Mouse (Mus musculus) layer of hippocampus, adult 2 months (tissue): Measurements from ENCODE around the gene Trim9. TPM values are rescaled to one million over a fixed set of nuclear protein-coding genes. Genes with fewer than 3 reads are reported as not detected.

Experiments used
- DNase-seq, 2 experiments: peaks; one replicate each; pipeline ENCODE4 v3.0.0; 2022; ENCODE audit warnings: low spot score in 2 of 2
- H3K27ac ChIP-seq: fragments of 200-600 bp; 2 replicates; pipeline ENCODE4 v1.8.1; 2022
- H3K4me3 ChIP-seq: fragments of 200-600 bp; 2 replicates; pipeline ENCODE4 v1.8.1; 2022; ENCODE audit warnings: mild to moderate bottlenecking
- CTCF ChIP-seq: fragments of 200-600 bp; conservative IDR thresholded peaks from 2 replicates; pipeline ENCODE4 v1.8.1; 2022; ENCODE audit warnings: antibody characterized with exemption, mild to moderate bottlenecking, moderate library complexity
- long read RNA-seq, 2 experiments: library from polyadenylated mRNA; stranded (forward); transcript quantifications; one replicate each; pipeline ENCODE4 v2.0.0; 2021; ENCODE audit warnings: borderline mapping rate in 2 of 2
- total RNA-seq, 2 experiments: library from RNA; stranded (reverse); gene quantifications; 2 replicates each; pipeline ENCODE4 v1.2.3; 2021

Trim9 gene
- 100 to 1,000 TPM; 306 to 310 TPM for total RNA-seq
- long read RNA-seq, experiment 1, full-length matches to known transcripts: 35 of 147 reads
- long read RNA-seq, experiment 1, partial matches to known transcripts: 29 of 147 reads
- long read RNA-seq, experiment 1, other reads (novel, unspliced or antisense): 83 of 147 reads
- long read RNA-seq, experiment 2, full-length matches to known transcripts: 48 of 253 reads
- long read RNA-seq, experiment 2, partial matches to known transcripts: 38 of 253 reads
- long read RNA-seq, experiment 2, other reads (novel, unspliced or antisense): 167 of 253 reads

DNA sequence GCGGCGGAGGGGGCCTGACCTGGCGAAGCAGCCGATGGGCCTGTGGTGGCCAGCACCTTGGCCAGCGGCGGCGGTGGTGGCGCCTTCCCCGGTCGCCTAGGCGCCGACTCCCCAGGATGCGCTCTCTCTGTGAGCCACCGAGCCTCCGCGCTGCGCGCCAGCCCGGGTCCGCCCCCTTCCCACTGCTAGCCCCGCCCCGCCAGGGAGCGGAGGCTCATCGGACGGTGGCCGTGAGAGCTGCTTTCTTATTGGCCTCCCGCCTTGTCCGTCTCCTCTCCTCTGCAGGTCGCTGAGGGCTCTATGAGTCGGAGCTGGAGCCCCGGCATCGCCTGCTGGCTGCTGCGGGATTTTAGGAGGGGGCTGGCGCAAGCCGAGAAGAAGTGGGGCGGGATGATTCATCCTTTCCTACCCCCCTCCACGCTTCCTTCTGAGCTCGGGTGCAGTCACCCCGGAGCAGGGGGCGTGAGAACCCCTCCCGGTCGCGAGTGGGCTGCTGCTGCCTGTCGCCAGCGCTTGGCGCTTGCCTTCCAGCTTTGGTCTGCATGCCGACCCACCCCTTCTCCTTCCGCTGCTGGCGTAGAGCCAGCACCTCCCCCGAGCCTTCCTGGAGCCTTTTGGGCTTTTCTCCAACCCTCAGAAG lies at the start of gene Trim9:
Trim9 (minus strand) TSS at position 413 of the 640 bp plus-strand sequence.
- DNase-seq: peak; percentile 97 to 98
- peak within 1 kb of the TSS; percentile 95 for H3K4me3 ChIP-seq
- TF ChIP-seq CTCF: peak; percentile 19; the same call in 1 of the 2 replicates
- peak within 1 kb of the TSS; percentile 99 for H3K27ac ChIP-seq

DNA sequence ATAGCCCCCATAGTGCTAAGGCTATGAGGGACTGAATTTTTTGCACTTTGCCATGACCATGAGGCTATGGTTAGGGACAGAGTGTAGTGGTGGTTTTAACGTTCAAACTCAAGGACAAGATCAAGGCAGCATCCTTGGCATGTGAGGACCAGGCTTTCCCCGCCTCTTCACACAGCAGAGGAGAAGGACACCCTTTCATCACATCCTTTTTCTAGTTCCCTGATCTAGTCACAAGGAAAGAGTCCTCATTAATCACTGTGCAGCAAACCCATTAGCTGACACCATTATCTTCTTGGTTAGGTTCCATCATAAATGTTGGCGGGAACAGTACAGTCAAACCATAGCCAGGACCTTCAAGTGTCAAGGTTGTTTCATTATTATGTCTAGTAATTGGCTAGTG lies 47.6 kb upstream of the Trim9 start:
- DNase-seq: no peak
- no peak overlapping the region for H3K27ac ChIP-seq
- H3K4me3 ChIP-seq: no peak overlapping the region

DNA sequence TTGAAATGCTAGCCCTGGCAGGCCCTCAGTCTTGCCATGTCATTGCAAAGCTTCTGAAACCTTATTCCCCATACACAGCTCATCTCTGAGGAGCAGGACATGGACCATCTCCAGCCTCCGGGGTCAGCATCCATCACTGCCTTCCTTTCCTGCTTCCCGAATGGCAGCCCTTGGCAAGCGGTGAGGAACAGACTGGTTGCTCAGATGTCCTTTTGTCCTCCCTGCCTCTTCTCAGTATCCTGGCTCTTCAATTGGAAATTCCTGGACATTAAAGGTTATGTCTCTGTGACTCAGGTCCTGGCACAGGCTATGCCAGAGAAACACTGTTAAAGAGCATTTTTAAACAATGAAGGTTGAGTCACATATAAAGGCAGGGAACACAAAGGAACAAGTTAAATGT lies 43.8 kb upstream of the Trim9 start:
- DNase-seq: no peak
- H3K27ac ChIP-seq: no peak overlapping the region
- H3K4me3 ChIP-seq: no peak overlapping the region
- TF ChIP-seq CTCF: no peak

More for the DNA sequence above, 47.6 kb upstream of the Trim9 start:
- no peak for TF ChIP-seq CTCF

GRCm38 (mm10) chr12:70374976-70375375 lies 27.6 kb upstream of the Trim9 start:
- Histone ChIP-seq H3K27ac (peak overlapping the region; percentile 11; the same call in 1 of the 2 replicates), H3K4me3 (no peak overlapping the region)
- no peak for DNase-seq
- no peak for TF ChIP-seq CTCF

DNA sequence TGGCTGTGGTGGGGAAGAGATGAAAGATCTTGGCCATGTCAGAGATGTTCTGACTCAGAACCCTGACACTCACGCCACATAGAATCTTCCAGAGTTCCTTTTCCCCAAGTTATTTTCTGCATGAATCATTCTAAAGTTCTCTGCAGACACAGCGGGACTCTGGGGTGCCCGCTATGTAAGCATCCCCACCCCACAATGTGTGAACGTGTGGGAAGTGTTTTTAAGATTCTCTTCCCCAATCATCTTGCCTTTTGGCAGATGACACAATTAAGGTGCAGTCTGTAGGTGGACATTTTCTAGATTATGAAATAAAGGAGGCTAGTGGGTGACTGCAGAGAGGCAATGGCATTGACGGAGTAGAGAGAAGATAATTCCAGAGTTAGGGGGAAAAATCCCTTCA lies 25.5 kb upstream of the Trim9 start:
- DNase-seq: no peak
- H3K27ac ChIP-seq: no peak overlapping the region
- no peak overlapping the region for H3K4me3 ChIP-seq
- TF ChIP-seq CTCF: no peak

- Histone ChIP-seq H3K4me3 (no peak overlapping the region), H3K27ac (no peak overlapping the region; the same call in 1 of the 2 replicates)
- TF ChIP-seq CTCF: no peak
- no peak for DNase-seq
These were observed 21.9 kb upstream of the Trim9 start for GRCm38 (mm10) chr12:70369348-70369747.

GRCm38 (mm10) chr12:70368820-70369219 lies 21.4 kb upstream of the Trim9 start:
- Histone ChIP-seq H3K27ac (peak overlapping the region; percentile 46), H3K4me3 (no peak overlapping the region)
- no peak for DNase-seq
- TF ChIP-seq CTCF: no peak

- Histone ChIP-seq H3K27ac (peak overlapping the region; percentile 88), H3K4me3 (peak overlapping the region; percentile 17; the same call in 1 of the 2 replicates)
- TF ChIP-seq CTCF: peak; percentile 48
- peak; percentile 51 to 65 for DNase-seq
These were observed 20.2 kb upstream of the Trim9 start for GRCm38 (mm10) chr12:70367326-70368248.

DNA sequence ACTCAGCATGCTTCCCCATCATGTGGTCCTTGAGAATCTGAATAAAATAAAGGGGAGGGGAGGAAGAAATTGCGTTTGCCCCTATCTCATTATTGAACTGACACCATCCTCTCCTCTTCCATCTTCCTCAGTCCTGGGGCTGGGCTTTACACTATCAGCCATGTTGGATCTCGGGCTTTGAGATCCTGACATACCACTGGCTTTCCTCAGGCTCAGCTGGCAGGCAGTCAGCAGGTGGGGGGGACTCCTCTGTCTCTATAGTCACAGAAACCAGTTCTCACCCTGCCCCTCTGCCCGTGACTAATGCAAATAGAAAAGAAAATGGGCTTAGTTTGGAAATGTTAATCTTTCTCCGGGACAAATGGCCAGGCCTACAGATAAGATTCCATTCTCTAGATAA lies 15.6 kb upstream of the Trim9 start:
- no peak for DNase-seq
- no peak for TF ChIP-seq CTCF
- H3K27ac ChIP-seq: no peak overlapping the region
- H3K4me3 ChIP-seq: no peak overlapping the region

DNA sequence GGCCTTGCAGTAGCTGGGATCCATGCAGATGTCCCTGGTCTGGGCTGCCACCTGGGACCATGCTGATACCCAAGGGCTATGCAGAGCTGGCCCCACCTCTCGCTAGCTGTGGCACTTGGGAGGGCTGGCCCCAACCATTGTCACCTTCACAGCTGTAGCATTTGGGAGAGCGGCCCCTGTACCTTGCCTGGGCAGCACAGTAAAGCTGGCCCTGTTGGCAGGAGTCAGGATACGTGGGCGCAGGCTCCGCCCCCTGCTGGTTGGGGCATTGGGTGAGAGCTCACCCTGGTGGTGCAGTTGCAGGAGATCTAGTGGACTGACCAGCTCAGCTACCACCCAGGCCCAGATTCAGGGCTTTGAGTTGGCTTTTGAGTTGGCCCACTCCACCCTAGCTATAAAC lies 12.9 kb upstream of the Trim9 start:
- H3K27ac ChIP-seq: peak overlapping the region; percentile 82
- DNase-seq: no peak
- TF ChIP-seq CTCF: peak; percentile 49
- no peak overlapping the region for H3K4me3 ChIP-seq

DNA sequence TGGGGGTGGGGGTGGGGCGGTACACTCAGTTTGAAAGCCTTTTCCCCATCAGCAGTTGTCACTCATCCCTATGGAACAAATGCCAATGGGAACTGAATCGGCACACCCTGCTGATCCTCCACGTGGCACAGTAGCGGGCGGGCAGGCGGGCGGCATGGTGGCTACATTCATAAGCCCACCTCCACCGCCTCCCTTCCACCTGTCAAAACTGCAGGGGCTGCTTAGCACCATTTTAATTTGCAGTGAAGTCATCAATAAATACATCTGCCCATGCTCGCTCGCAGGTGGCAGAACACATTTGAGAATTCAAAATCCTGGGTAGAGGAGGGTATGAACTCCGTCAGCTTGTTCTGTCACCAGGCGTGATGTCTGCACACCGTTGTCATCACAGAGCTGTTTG lies 12.0 kb upstream of the Trim9 start:
- peak; percentile 78 to 87 for DNase-seq
- no peak for TF ChIP-seq CTCF
- H3K4me3 ChIP-seq: no peak overlapping the region; the same call in 1 of the 2 replicates
- H3K27ac ChIP-seq: peak overlapping the region; percentile 82

- H3K4me3 ChIP-seq: no peak overlapping the region
- TF ChIP-seq CTCF: no peak
- no peak for DNase-seq
- H3K27ac ChIP-seq: no peak overlapping the region
These were observed 7.5 kb upstream of the Trim9 start for GRCm38 (mm10) chr12:70354926-70355325.

DNA sequence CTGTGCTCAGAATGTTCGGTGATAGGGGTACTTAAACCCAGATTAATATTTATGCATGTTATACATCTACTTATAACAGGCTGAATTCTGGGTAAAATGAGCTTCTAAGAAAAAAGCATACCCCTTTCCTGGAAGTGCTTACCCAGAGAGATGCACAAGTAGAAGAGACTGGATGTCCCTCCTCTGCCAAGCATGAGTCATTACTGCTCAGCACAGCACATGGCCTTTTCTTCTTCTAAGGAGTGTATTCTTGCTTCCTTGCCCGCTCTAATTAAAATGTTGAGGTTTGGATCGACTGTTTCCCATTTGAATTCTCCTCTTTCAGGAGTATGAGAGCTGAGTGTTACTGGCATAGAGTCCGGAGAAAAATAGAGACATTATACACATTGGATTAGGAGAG lies 3.1 kb upstream of the Trim9 start:
- TF ChIP-seq CTCF: no peak
- Histone ChIP-seq H3K4me3 (no peak overlapping the region; the same call in 1 of the 2 replicates), H3K27ac (peak overlapping the region; percentile 99)
- peak in 1 of 2 experiments; percentile 60 for DNase-seq
